Mouse (Mus musculus): Measurements from ENCODE around the gene Ablim2.

Gene Ablim2

DNA sequence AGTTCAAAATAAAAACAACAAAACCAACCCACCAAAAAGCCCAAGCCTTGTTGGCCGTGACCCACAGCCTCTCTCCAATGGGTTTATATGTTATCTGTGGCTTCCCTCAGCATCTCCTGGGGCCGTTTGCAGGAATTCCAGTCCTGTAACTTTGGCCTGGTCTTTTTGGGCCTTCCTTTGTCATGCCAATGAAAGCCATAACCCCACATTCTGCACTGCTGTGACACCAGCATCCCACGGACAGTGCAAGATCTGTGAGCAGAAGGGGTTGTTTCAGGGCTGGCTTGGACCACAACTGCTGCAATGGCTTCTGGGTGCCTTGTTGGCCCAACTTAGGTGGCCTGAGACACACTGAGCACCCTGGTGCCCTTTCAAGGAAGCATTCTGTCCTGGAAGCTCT is 10.8 kb downstream of the Ablim2 start:
- DNase-seq (ENCODE audit: extremely low read depth, low read depth, low spot score) = no peak

- DNase-seq (ENCODE audit: extremely low read depth, low read depth, low spot score) = no peak
Observed at GRCm38 (mm10) chr5:35768997-35769396, 11.3 kb downstream of the Ablim2 start.

DNA sequence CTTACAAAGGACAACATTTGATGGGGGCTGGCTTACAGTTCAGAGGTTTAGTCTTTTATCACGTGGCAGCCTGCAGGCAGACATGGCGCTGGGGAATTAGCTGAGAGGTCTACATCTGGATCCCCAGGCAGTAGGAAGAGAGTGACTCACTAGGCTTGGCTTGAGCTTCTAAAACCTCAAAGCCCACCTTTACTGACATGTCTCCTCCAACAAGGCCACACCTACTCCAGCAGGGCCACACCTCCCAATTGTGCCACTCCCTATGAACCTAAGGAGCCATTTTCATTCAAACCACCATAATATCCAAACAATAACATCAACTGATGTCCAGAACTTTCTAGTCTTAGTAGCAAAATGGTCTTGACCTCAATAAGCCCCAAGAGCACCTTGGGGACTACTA is 12.6 kb downstream of the Ablim2 start:
- no peak for DNase-seq (ENCODE audit: extremely low read depth, low read depth, low spot score)

DNA sequence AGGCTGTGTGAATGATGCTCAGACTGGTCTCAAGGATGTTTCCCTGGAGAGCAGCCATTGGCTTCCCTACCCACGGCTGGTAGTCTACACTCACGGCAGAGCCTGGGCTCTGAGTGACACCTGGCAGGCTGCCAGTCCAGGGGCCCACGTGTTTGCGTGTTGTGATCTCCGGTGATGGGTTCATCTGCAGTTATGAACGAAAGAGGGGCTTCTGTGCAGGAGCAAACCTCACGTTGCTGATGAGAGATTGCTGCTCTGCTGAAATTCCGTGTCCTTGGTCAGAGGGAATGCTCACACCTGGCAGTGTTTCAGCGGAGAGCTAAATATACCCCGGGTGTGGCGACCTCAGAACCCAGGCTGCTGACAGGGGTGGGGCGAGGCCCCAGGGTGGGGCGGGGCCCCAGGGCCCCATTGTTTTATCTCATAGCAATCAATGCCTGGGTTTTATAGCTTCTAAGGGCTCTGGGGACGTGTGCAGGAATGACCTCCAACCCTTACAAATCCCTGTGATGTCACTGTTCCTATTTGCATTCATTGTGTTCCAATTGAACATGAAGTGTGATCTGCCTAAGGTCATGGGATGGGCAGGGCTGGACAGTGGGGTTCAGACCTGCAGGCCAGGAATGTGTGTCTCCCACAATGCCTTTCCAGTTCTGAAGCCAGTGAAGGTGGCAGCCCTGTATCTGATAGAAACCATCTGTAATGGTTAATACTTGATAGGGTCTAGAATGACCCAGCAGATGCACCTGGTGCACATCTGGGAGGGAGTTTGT is 13.4 kb downstream of the Ablim2 start:
- DNase-seq (ENCODE audit: extremely low read depth, low read depth, low spot score) = no peak

DNA sequence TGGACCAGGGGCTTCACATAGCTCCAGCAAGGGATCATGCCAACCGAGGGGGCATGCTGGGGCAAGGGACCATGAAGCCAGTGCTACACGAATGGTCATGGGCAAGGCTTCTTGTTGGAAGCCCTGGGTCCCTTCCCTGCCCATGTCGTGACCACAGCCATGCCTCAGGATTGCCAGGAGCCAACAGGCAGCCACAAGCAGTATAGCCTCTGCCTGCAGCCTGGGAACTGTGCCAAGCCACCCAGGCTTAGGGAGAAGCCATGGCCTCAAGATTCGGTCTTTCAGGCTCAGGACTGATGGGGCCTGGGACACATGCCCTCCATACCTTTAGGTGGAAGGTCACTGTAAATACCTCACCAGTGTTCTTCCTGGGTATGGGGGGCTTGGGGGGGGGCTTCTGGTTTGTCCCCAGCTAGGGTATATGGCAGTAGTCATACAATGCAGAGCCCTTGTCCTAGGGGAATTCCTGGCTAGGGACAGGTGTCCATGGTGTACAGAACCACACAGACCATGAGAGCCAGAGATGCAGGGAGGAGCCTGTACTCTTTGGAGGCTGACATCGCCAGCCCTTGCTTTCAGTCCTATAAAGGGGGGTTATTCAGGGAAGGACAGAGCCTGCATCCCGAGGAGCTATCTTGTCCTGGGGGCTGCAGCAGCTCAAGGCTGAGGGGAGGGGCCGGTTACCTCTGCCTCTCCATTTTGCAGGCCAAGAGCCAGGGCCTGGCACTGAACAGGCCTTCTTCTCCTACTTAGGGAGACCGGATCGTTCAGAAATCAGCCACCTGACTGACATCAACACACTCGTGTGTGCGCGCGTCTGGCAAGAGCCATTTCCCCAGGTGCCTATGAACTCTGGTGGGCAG is 15.8 kb downstream of the Ablim2 start:
- no peak for DNase-seq (ENCODE audit: extremely low read depth, low read depth, low spot score)

DNA sequence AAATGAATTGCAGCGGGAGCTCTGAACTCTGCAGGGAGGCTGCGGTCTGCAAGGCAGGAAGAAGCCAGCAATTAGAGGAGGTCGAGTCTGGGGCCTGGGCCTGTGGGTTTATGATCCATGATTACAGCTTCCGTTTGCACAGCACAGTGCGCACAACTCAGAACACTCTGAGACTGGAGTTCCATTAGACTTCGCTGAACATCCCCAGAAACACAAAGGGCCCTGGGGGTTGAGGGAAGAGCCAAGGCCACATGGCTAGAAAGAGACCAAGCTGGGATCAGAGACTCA is 16.4 kb downstream of the Ablim2 start:
- no peak for DNase-seq (ENCODE audit: extremely low read depth, low read depth, low spot score)

DNA sequence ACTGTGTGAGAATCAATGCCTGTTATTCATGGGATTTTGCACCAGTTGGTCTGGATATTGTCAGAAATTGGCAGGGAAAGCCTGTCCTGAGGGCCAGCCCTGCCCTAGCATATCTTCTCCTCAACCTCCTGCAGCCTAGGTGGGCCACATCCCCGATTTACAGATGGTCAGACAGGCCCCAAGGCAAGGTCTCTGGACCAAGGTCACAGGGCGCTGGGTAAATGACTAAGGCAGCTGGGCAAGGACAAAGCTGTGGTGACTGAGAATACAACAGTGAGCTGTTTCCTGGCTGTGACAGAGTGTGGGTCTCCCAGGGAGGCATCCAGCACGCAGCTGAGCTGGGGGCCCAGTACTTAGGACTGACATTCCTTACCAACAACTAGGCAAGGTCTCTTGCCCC is 23.4 kb downstream of the Ablim2 start:
- DNase-seq (ENCODE audit: extremely low read depth, low read depth, low spot score) = no peak

- no peak for DNase-seq (ENCODE audit: extremely low read depth, low read depth, low spot score)
Observed at GRCm38 (mm10) chr5:35782648-35783180, 25.0 kb downstream of the Ablim2 start.

DNA sequence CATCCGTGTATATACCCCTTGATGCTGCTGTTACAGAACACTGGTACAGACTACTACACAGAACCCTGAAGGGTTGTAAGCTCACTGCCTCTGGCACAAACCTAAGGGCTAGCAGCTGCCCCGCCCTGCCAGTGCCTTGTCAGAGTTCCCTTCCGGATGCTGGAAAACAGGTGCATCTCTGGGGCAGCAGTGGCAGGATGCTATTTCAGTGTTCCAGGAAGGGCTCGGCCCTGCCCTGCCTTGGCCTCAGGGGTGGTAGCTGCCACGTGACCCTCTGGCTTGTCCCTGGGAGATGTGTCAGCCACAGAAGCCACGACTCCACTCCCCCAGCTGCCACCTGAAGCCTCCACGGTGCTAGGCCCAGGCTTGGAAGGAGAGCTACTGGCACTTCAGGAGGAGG is 28.2 kb downstream of the Ablim2 start:
- DNase-seq (ENCODE audit: extremely low read depth, low read depth, low spot score) = no peak

DNA sequence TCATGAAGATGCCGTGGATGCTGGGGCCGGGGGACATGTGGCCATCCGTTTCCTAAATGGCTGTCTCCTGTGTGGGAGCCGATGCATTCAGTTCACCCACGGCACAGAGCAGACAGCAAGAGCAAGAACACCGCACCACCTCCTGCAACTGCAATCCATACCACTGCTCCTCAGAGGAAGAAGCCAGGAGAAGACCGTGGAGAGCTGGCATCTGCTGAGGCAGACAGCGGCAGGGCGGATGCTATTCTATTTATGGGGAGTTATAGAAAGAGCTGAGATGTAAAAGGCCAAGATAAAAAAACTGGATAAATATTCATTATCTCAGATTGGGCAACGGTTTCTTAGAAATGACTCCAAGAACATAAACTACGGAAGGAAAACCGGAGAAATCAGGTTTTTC is 30.2 kb downstream of the Ablim2 start:
- DNase-seq (ENCODE audit: extremely low read depth, low read depth, low spot score) = no peak

- no peak for DNase-seq (ENCODE audit: extremely low read depth, low read depth, low spot score)
Observed at GRCm38 (mm10) chr5:35788719-35789118, 31.0 kb downstream of the Ablim2 start.

GRCm38 (mm10) chr5:35789697-35790096 is 32.0 kb downstream of the Ablim2 start:
- DNase-seq (ENCODE audit: extremely low read depth, low read depth, low spot score) = no peak

DNA sequence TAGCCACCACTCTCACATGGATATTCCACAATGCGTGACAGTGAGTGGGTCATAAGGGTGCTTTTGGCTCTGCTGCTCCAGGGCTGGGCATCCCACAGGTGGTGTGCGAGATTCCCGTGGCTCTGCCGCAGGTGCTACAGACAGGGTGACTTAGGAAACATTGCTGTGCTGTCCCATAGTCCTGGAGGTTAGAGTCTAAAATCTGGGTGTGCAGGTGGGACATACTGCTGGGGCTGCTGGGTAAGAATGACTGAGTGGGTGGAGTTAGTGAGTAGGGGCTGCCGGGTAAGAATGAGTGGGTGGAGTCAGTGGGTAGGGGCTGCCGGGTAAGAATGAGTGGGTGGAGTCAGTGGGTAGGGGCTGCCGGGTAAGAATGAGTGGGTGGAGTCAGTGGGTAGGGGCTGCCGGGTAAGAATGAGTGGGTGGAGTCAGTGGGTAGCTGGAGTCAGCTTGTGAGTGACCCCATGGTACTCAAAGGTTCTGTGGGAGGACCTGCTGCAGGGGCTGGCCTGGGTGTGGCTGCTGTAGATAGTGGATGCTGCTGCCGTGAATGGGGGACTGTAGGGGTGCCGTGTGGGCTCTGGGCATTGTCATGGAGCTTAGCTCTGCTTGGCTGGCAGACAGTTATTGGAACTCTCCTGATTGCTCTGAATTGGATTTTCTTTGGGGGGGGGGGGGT is 32.8 kb downstream of the Ablim2 start:
- no peak for DNase-seq (ENCODE audit: extremely low read depth, low read depth, low spot score)

- no peak for DNase-seq (ENCODE audit: extremely low read depth, low read depth, low spot score)
Observed at GRCm38 (mm10) chr5:35793971-35794370, 36.3 kb downstream of the Ablim2 start.

- DNase-seq (ENCODE audit: extremely low read depth, low read depth, low spot score) = no peak
Observed at GRCm38 (mm10) chr5:35794942-35795341, 37.3 kb downstream of the Ablim2 start.

DNA sequence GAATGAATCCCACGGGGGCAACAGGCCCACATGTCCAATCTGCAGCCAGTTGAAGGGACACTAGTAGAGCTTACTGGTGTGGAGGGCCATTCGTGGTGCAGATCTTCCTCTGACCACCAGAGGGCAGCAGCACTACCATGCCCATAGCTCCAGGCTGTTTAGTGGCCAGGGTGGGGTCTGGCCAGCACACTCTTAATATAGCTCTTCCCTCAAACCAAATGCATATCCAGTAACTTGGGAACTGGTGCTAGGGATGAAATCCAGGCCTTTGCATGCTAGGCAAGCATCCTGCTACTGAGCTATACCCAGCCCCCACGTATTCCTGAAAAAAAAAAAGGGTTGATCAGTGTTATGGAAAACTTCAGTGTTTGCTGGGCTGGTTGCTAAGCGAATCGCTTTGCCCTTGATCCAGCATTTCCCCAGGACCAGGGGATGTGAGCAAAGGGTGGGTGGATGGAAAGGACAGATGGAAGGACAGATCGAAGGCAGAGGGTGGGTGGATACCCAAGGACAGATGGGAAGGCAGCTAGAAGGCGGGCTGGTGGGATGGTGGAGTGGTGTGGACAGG is 37.9 kb downstream of the Ablim2 start:
- no peak for DNase-seq (ENCODE audit: extremely low read depth, low read depth, low spot score)

DNA sequence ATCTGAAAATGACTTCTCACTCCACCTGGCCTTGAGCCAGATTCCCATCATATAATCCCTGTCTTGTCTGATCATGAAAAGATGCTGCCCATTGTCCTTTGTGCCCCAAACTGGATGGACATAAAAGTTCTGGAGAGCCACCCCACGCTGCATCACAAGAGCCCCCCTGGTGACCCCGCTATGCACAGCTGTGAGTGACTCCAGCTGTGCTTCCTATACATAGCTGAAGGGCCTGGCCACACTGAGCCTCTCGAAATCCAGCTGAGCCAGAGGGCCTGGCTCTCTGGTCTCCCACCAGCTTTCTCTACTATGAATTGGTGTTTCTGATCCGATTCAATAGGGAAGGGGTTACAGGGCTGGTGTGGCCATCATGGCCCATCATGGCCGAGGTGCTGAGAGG is 38.5 kb downstream of the Ablim2 start:
- DNase-seq (ENCODE audit: extremely low read depth, low read depth, low spot score) = no peak

- no peak for DNase-seq (ENCODE audit: extremely low read depth, low read depth, low spot score)
Observed at GRCm38 (mm10) chr5:35799090-35799489, 41.4 kb downstream of the Ablim2 start.

- no peak for DNase-seq (ENCODE audit: extremely low read depth, low read depth, low spot score)
Observed at GRCm38 (mm10) chr5:35803416-35803815, 45.7 kb downstream of the Ablim2 start.

DNA sequence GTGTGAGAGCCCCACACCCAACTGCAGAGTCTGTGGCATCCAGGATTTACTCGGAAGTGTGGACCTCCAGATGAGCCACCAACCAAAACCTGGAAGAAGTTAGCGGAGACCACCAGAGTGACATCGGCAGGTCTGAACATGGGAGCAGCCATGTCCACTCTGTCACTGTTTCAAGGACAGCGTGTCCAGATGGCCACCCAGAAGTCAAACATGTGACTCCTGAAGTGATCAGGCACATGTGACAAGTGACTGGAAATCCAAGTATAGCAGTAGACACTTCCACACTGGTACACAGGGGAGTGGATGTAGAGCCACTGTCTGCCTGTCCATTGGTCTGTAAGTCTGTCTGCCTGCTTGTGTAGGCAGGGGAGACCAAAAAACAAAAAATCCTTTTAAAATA is 47.0 kb downstream of the Ablim2 start:
- no peak for DNase-seq (ENCODE audit: extremely low read depth, low read depth, low spot score)

DNA sequence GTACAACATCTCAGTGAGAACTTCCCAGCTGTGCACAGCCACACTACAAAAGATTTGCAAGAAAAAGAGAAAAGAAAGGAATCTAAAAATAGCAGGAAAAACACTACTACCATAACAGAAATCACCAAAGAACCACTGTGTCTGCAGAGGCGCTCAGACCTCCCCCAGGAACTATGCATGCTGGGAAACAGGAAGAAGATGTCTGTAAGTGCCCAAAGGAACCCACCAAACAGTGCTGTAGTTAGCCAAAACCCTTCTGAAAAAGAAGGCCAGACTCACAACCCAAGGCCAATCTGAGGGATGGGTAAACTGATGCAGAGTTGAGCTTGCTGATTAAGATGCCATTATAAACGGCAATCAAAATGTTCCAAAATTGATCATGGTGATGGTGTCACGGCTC is 47.5 kb downstream of the Ablim2 start:
- DNase-seq (ENCODE audit: extremely low read depth, low read depth, low spot score) = no peak
